Mouse (Mus musculus) hindbrain, postnatal 0 days (tissue): ENCODE results near the gene Odf4. TPM values are rescaled to one million over a fixed set of nuclear protein-coding genes. Genes with fewer than 3 reads are reported as not detected.

Source experiments
- ATAC-seq: fragments of 200-750 bp; cut with Nextera tagmentation; 2 replicates; pipeline ENCODE4 v1.8.0; 2017; ENCODE audit warnings: mild to moderate bottlenecking, moderate TSS enrichment, moderate library complexity
- DNase-seq: peaks from one replicate; pipeline ENCODE4 v3.0.0-alpha.2; 2015; ENCODE audit warnings: low spot score
- H3K27ac ChIP-seq: fragments of 300-500 bp; sonication (generic); 2 replicates; pipeline ENCODE4 v1.5.1; 2014; ENCODE audit warnings: mild to moderate bottlenecking
- H3K27me3 ChIP-seq: fragments of 300-500 bp; sonication (generic); 2 replicates; pipeline ENCODE4 v1.6.1; 2014; ENCODE audit warnings: low read length, mixed read lengths; ENCODE audit not compliant: insufficient read depth
- H3K36me3 ChIP-seq: fragments of 300-500 bp; sonication (generic); 2 replicates; pipeline ENCODE4 v1.6.1; 2014; ENCODE audit warnings: low read length, mixed read lengths; ENCODE audit not compliant: insufficient read depth
- H3K4me1 ChIP-seq: fragments of 300-500 bp; sonication (generic); 2 replicates; pipeline ENCODE4 v1.6.1; 2014; ENCODE audit warnings: antibody characterized with exemption, low read length, mixed read lengths; ENCODE audit not compliant: insufficient read depth
- H3K4me2 ChIP-seq: fragments of 300-500 bp; sonication (generic); 2 replicates; pipeline ENCODE4 v1.6.1; 2014; ENCODE audit warnings: low read depth, mild to moderate bottlenecking, low read length, moderate library complexity, mixed read lengths
- H3K4me3 ChIP-seq: fragments of 300-500 bp; sonication (generic); 2 replicates; pipeline ENCODE4 v1.5.1; 2014; ENCODE audit warnings: low read length
- H3K9ac ChIP-seq: fragments of 300-500 bp; sonication (generic); replicated peaks from 2 replicates; pipeline ENCODE4 v1.6.1; 2014; ENCODE audit warnings: mild to moderate bottlenecking, low read length, moderate library complexity, mixed read lengths
- H3K9me3 ChIP-seq: fragments of 300-500 bp; sonication (generic); 2 replicates; pipeline ENCODE4 v1.6.1; 2016; ENCODE audit warnings: low read length, mixed read lengths
- CTCF ChIP-seq: IDR thresholded peaks from 2 replicates; pipeline ENCODE4 v1.5.1; 2016; ENCODE audit warnings: antibody characterized with exemption, control low read depth, low read depth
- WGBS: fragments of 180-500 bp; shearing (Covaris S2); extraction: QIAGEN DNeasy Blood & Tissue Kit; methylation state at CpG from one replicate; pipeline ENCODE4 v1.1.7; 2014; 5-methylcytosine and 5-hydroxymethylcytosine counted together
- polyA plus RNA-seq: library from polyadenylated mRNA; unstranded; fragments of >200 nt; fragmentation: Nextera tagmentation; extraction: Ambion mirVana; gene quantifications from 2 replicates; pipeline ENCODE4 v1.2.1, GENCODE M21; 2015
- total RNA-seq: library from RNA; depleted of rRNA; stranded (reverse); fragments of >200 nt; gene quantifications from 2 replicates; pipeline ENCODE4 v1.2.3, GENCODE M21; 2014

Gene Odf4
- total and polyA plus RNA-seq, 2 experiments from 2014 or later: 0.58 to 1.3 TPM

DNA sequence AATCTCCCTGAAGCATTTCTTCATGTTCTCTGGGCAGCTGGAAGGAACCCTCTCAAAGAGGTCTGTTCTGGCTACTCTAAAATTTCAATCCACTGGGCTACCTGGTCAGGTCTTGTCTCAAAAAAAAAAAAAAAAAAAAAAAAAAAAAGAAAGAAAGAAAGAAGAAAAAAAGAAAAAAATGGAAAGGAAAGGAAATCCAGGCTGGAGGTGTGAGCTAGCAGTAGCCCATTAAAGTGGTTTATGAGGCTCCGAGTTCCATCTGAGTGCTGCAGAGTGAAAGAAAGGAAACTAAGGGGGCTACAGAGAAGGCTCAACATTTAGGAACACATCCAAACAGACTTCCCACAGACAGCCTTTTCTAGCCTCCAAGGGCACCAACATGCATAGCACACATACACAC lies 31.1 kb upstream of the Odf4 start:
- no peak for TF ChIP-seq CTCF
- Histone ChIP-seq H3K4me2 (no peak overlapping the region), H3K4me3 (no peak overlapping the region), H3K4me1 (0 out of 2 replicates have a peak, but pooled peaks cover 4% of the 10 kb centered on the region), H3K9me3 (no peaks in the 10 kb centered on the region), H3K36me3 (no peaks in the 10 kb centered on the region), H3K27me3 (no peaks in the 10 kb centered on the region), H3K9ac (no peak overlapping the region), H3K27ac (no peak overlapping the region)
- DNase-seq (no peak), ATAC-seq (no peak)
- 97% methylated on average over 1 of the region's 1 CpGs for WGBS

DNA sequence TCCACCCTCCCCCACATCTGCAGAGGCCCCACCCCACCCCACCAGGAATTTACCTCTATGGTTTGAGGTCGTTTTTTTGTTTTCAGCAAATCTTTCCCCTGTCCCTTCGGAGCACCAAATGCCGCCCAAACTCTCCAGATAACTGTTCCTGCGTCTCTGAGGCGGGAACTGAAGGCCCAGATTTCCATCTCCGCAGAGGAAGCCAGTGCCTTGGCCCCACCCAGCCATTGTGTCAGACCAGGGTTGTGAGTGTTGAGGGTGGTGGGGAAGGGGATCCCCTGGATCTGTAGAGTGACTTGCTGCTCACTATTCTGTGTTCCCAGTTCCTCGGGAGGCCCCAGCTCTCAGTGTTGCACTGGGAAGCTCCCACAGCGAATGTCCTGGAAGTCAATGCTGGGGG lies 30.4 kb upstream of the Odf4 start, which contains the start of gene Arhgef15:
TSS of gene Arhgef15 (minus strand) at position 173 of the 400 bp plus-strand sequence.
- no peak within 1 kb of the TSS for H3K4me3 ChIP-seq
- 35% methylated on average over 8 of the region's 8 CpGs for WGBS

DNA sequence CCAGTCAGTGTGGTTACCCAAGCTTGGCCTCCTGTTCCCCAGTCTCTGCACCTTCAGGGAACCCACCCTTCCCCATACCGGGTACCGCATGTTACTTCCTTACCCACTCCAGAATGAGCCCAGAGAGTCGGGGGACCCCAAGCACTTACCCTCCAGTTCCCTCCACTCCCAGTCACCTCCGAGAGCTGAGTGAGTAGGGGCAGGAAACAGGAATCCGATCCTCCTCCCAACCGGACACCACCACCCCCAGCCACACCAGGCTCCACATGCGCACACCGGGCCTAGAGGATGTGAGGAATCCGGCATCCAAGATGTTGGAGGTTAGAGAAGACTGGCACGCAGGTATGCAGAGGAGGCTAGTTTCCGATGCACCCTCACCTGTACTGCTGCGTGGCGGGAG lies 29.8 kb upstream of the Odf4 start:
- no peaks in the 10 kb centered on the region for H3K9me3 ChIP-seq
- ATAC-seq (no peak), DNase-seq (no peak)
- no peak overlapping the region for H3K4me3 ChIP-seq
- WGBS: 30% methylated on average over 13 of the region's 13 CpGs
- peak overlapping the region; percentile 25; the same call in 1 of the 2 replicates for H3K4me2 ChIP-seq
- H3K9ac ChIP-seq: no peak overlapping the region
- no peak overlapping the region for H3K27ac ChIP-seq
- TF ChIP-seq CTCF: no peak
- H3K36me3 ChIP-seq: no peaks in the 10 kb centered on the region
- 0 out of 2 replicates have a peak, but pooled peaks cover 4% of the 10 kb centered on the region for H3K4me1 ChIP-seq
- no peaks in the 10 kb centered on the region for H3K27me3 ChIP-seq

More for the DNA sequence above, 30.4 kb upstream of the Odf4 start, which contains the start of gene Arhgef15:
- H3K4me2 ChIP-seq: peak within 1 kb of the TSS; percentile 25; the same call in 1 of the 2 replicates
- H3K27ac ChIP-seq: no peak within 1 kb of the TSS
- no peak for TF ChIP-seq CTCF
- H3K36me3 ChIP-seq: no peaks in the 10 kb centered on the region
- 0 out of 2 replicates have a peak, but pooled peaks cover 4% of the 10 kb centered on the region for H3K4me1 ChIP-seq
- H3K27me3 ChIP-seq: no peaks in the 10 kb centered on the region
- no peaks in the 10 kb centered on the region for H3K9me3 ChIP-seq
- no peak for DNase-seq
- H3K9ac ChIP-seq: no peak within 1 kb of the TSS
- ATAC-seq: no peak

DNA sequence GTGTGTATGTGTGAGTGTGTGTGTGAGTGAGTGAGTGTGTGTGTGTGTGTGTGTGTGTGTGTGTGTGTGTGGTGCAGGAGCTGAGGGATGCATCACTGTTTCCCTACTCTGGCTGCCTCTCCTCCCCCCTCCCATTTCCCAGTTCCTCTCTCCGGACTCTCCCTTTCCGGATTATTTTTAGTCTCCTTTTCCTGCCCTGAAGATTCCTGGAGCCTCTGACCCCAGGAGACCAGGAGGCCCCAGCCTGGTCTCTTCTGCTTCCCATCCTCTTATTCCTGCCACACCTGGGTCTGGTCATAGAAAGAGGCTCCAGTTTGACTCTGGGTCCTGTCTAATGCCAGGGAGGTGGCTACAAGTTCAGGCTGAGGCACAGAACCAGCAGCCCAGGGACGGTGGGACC lies 29.2 kb upstream of the Odf4 start:
- H3K27me3 ChIP-seq: no peaks in the 10 kb centered on the region
- H3K4me1 ChIP-seq: 0 out of 2 replicates have a peak, but pooled peaks cover 4% of the 10 kb centered on the region
- TF ChIP-seq CTCF: no peak
- 57% methylated on average over 3 of the region's 3 CpGs for WGBS
- DNase-seq (no peak), ATAC-seq (no peak)
- no peak overlapping the region for H3K9ac ChIP-seq
- no peaks in the 10 kb centered on the region for H3K9me3 ChIP-seq
- H3K4me3 ChIP-seq: no peak overlapping the region
- no peaks in the 10 kb centered on the region for H3K36me3 ChIP-seq
- no peak overlapping the region for H3K27ac ChIP-seq
- H3K4me2 ChIP-seq: 0 out of 2 replicates have a peak overlapping the region, but pooled peaks have one; percentile 25

DNA sequence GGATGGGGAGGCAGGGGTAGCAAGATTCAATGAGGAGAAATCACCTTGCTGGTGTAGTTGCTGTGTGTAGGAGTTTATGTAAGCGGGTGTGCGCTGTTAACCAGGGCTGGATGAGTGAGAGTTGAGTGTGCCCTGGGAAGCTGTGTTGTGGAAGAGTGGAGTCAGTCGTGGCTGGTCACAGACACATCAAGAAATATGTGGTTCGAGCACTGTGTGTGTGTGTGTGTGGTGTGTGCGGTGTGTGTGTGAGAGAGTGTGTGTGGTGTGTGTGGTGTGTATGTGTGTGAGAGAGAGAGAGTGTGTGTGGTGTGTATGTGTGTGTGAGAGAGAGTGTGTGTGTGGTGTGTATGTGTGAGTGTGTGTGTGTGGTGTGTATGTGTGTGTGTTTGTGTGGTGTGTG lies 28.6 kb upstream of the Odf4 start:
- no peak overlapping the region; the same call in 1 of the 2 replicates for H3K4me2 ChIP-seq
- no peak for ATAC-seq
- no peak overlapping the region for H3K4me3 ChIP-seq
- no peaks in the 10 kb centered on the region for H3K36me3 ChIP-seq
- no peaks in the 10 kb centered on the region for H3K9me3 ChIP-seq
- TF ChIP-seq CTCF: no peak
- no peak for DNase-seq
- no peak overlapping the region for H3K9ac ChIP-seq
- no peaks in the 10 kb centered on the region for H3K27me3 ChIP-seq
- 0 out of 2 replicates have a peak, but pooled peaks cover 4% of the 10 kb centered on the region for H3K4me1 ChIP-seq
- H3K27ac ChIP-seq: no peak overlapping the region
- 66% methylated on average over 5 of the region's 5 CpGs for WGBS

DNA sequence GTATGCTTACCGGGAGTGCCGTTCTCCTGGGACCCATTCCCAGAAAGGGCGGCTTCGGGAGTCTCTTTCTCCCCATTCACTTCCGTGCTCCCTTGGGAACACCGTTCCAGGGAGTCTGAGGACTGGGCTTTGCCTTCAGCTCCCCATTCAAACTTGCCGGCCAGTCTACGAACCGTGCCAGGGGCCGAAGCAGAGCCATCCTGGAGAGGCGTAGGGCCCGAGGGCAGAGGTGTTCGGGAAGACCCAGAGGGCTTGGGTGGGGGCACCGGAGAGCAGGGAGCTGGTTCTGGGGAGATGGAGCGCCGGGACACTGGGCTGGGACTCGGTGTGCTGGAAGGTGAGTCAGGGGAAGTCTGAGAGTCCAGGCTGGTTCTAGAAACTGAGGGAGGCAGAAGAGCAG lies 27.5 kb upstream of the Odf4 start:
- Histone ChIP-seq H3K9ac (peak overlapping the region; percentile 28; the same call in 1 of the 2 replicates), H3K27ac (no peak overlapping the region), H3K9me3 (no peaks in the 10 kb centered on the region), H3K4me3 (peak overlapping the region; percentile 27), H3K4me1 (0 out of 2 replicates have a peak, but pooled peaks cover 4% of the 10 kb centered on the region), H3K27me3 (no peaks in the 10 kb centered on the region), H3K4me2 (peak overlapping the region; percentile 54), H3K36me3 (no peaks in the 10 kb centered on the region)
- DNase-seq (no peak), ATAC-seq (no peak)
- TF ChIP-seq CTCF: no peak
- 1% methylated on average over 17 of the region's 17 CpGs for WGBS

DNA sequence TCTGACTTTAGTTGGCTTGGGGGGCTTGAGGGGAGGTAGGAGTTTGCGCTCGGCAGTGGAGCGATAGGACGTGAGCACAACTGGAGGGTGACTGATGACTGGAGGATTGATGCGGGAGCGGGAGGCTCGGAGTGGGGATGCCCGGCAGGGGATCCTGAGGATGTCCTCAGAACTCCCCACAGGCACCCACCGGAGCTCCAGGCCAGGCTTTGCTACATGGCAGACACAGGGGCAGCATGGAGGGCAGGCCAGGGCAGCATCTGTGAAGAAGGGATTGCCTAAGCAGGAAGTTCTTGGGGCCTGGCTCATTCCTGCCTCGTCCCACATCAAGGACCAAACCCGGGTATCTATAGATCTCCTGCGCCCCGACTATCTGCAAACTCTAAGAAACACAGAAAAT lies 27.0 kb upstream of the Odf4 start:
- Histone ChIP-seq H3K9me3 (no peaks in the 10 kb centered on the region), H3K27me3 (no peaks in the 10 kb centered on the region), H3K27ac (no peak overlapping the region), H3K4me2 (peak overlapping the region; percentile 54; the same call in 1 of the 2 replicates), H3K4me3 (no peak overlapping the region), H3K9ac (no peak overlapping the region), H3K36me3 (no peaks in the 10 kb centered on the region), H3K4me1 (0 out of 2 replicates have a peak, but pooled peaks cover 4% of the 10 kb centered on the region)
- TF ChIP-seq CTCF: no peak
- WGBS: 8% methylated on average over 13 of the region's 13 CpGs
- ATAC-seq: no peak
- DNase-seq: no peak
